9 mouse cellular contexts compared by ENCODE assay signal in genomic region chr13:39823965-39824555, GRCm38 (mm10).
DNase-seq lines count a peak whose midpoint lies in the region; ATAC-seq and TF ChIP-seq lines count a peak whose summit lies in the region.
"Had no signal": no experiment of that assay in that cellular context is flagged by ENCODE, and none has a peak within 500 bp of the region (broad histone marks: within the 10 kb centered on the region; RNA-seq: fewer than 3 reads in every experiment).

No protein-coding gene starts in this region.

- no peaks in the 10 kb centered on the region for H3K36me3 ChIP-seq in forebrain, embryonic 12.5 days (replicated peaks)
- no peaks in the 10 kb centered on the region for H3K36me3 ChIP-seq in intestine, postnatal 0 days (ENCODE audit: control insufficient read depth, insufficient read depth)
- no peaks in the 10 kb centered on the region for H3K36me3 ChIP-seq in midbrain, embryonic 12.5 days
- H3K36me3 ChIP-seq: liver, embryonic 13.5 days had no signal

- peak; percentile 84 for ATAC-seq in forebrain, embryonic 12.5 days (ENCODE audit: low FRiP score)
- ATAC-seq in intestine, postnatal 0 days: no peak
- peak; percentile 60 for ATAC-seq in midbrain, embryonic 12.5 days (ENCODE audit: low FRiP score, low read depth)

- H3K27me3 ChIP-seq in forebrain, embryonic 12.5 days: peaks cover 16% of the 10 kb centered on the region; the same call in 1 of the 2 replicates
- H3K27me3 ChIP-seq in intestine, postnatal 0 days (replicated peaks; ENCODE audit: control insufficient read depth, insufficient read depth, low read length): no peaks in the 10 kb centered on the region
- H3K27me3 ChIP-seq in midbrain, embryonic 12.5 days: peaks cover 26% of the 10 kb centered on the region

- H3K4me1 ChIP-seq in forebrain, embryonic 12.5 days: peaks cover 14% of the 10 kb centered on the region
- H3K4me1 ChIP-seq in intestine, postnatal 0 days (replicated peaks; ENCODE audit: control insufficient read depth, insufficient read depth, low read length): no peaks in the 10 kb centered on the region
- H3K4me1 ChIP-seq in midbrain, embryonic 12.5 days: peaks cover 11% of the 10 kb centered on the region
- H3K4me1 ChIP-seq: liver, embryonic 13.5 days had no signal

- WGBS in forebrain, embryonic 12.5 days: 4% methylated on average over 20 of the region's 20 CpGs
- 5% methylated on average over 20 of the region's 20 CpGs for WGBS in intestine, postnatal 0 days
- WGBS in midbrain, embryonic 12.5 days: 7% methylated on average over 20 of the region's 20 CpGs

- H3K27ac ChIP-seq in forebrain, embryonic 12.5 days: peak overlapping the region; percentile 80
- H3K27ac ChIP-seq in intestine, postnatal 0 days (ENCODE audit: low read depth, low read length): no peak overlapping the region
- peak overlapping the region; percentile 35; the same call in 1 of the 2 replicates for H3K27ac ChIP-seq in midbrain, embryonic 12.5 days (replicated peaks)
- H3K27ac ChIP-seq: liver, embryonic 13.5 days had no signal

- peak overlapping the region; percentile 60 for H3K4me2 ChIP-seq in forebrain, embryonic 12.5 days
- H3K4me2 ChIP-seq in intestine, postnatal 0 days (replicated peaks; ENCODE audit: low read depth): peak overlapping the region; percentile 54
- peak overlapping the region; percentile 45 for H3K4me2 ChIP-seq in midbrain, embryonic 12.5 days (replicated peaks)
- H3K4me2 ChIP-seq: liver, embryonic 13.5 days had no signal

- H3K9ac ChIP-seq in forebrain, embryonic 12.5 days: peak overlapping the region; percentile 12; the same call in 1 of the 2 replicates
- H3K9ac ChIP-seq in intestine, postnatal 0 days (ENCODE audit: low read depth, low read length): no peak overlapping the region
- peak overlapping the region; percentile 1; the same call in 1 of the 2 replicates for H3K9ac ChIP-seq in midbrain, embryonic 12.5 days (replicated peaks)
- H3K9ac ChIP-seq: liver, embryonic 13.5 days had no signal

- DNase-seq in adrenal gland, adult (ENCODE audit: inconsistent age in 2 of 2, low spot score in 1 of 2): peak; percentile 6 to 26
- DNase-seq in adrenal gland, adult 8-10 months: no peak
- peak; percentile 49 to 55 for DNase-seq in right cerebral cortex, postnatal 10 days (ENCODE audit: low spot score in 2 of 2)
- DNase-seq in right cerebral cortex, postnatal 25 days: no peak
- peak; percentile 22 for DNase-seq in thymus, postnatal 4 days
- DNase-seq: liver, embryonic 13.5 days had no signal

- TF ChIP-seq CTCF in intestine, postnatal 0 days (IDR thresholded peaks at IDR 0.05; ENCODE audit: low read depth): no peak

- no peaks in the 10 kb centered on the region for H3K9me3 ChIP-seq in forebrain, embryonic 12.5 days
- no peaks in the 10 kb centered on the region for H3K9me3 ChIP-seq in intestine, postnatal 0 days (ENCODE audit: control insufficient read depth)
- no peaks in the 10 kb centered on the region for H3K9me3 ChIP-seq in midbrain, embryonic 12.5 days
- H3K9me3 ChIP-seq: liver, embryonic 13.5 days had no signal

- H3K4me3 ChIP-seq in forebrain, embryonic 12.5 days (replicated peaks): peak overlapping the region; percentile 37
- H3K4me3 ChIP-seq in intestine, postnatal 0 days (ENCODE audit: low read depth, low read length): peak overlapping the region; percentile 7; the same call in 1 of the 2 replicates
- peak overlapping the region; percentile 28 for H3K4me3 ChIP-seq in midbrain, embryonic 12.5 days
- H3K4me3 ChIP-seq: liver, embryonic 13.5 days had no signal

Comparison
In these comparisons a context has a peak if more than half of its experiments do, and no peak if none do; other contexts are left out.
1. DNase-seq: peak in adrenal gland, adult (2 of 2), right cerebral cortex, postnatal 10 days (2 of 2) and thymus, postnatal 4 days (single experiment); none in adrenal gland, adult 8-10 months (single experiment) and right cerebral cortex, postnatal 25 days (single experiment).
2. Peak in every context shown above with its lines, with median percentiles within 50 percentile points of each other: H3K4me2 ChIP-seq and H3K4me3 ChIP-seq.